Mouse (Mus musculus) megakaryocyte, embryonic 14.5 days (primary cell): ENCODE data around the gene Btbd11.

Experiments
- FLI1 ChIP-seq: IDR thresholded peaks from 2 replicates; pipeline ENCODE4 v1.6.1; 2012; ENCODE audit warnings: low read length, inconsistent platforms, mixed read lengths
- GATA1 ChIP-seq: IDR thresholded peaks from 3 replicates; pipeline ENCODE4 v1.6.1; 2012; ENCODE audit warnings: mixed read lengths, low read length, inconsistent platforms, borderline replicate concordance

DNA sequence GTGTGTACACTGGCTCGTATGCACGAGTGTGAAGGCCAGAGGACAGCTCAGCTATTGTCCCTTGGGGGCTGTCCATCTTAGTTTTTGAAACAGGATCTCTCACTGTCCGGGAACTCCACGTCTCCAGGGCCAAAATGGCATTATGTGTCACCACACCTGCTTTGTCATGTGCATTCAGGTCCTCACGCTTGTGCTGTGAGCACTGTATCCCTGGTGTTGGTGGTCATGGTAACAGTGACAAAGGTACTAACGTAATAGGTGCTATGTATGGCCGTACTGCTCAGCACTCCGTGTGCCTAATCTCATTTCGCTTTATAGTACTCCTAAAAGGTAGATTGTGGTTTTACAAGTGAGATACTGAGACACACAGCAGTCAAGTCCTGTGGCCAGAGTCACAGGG, 116.0 kb downstream of the Btbd11 start:
- no peak for TF ChIP-seq GATA1
- no peak for TF ChIP-seq FLI1
